Mouse (Mus musculus) E14TG2a.4 (cell line): ENCODE results near the gene Trib2.

Experiments used
- H3K27me3 ChIP-seq: 2 replicates; pipeline ENCODE4 v1.6.1; 2014; ENCODE audit warnings: low read length, control low read depth; ENCODE audit not compliant: insufficient read depth
- H3K36me3 ChIP-seq: 2 replicates; pipeline ENCODE4 v1.6.1; 2014; ENCODE audit warnings: low read length, control low read depth; ENCODE audit not compliant: insufficient read depth
- H3K4me1 ChIP-seq: replicated peaks from 2 replicates; pipeline ENCODE4 v1.6.1; 2014; ENCODE audit warnings: low read depth, low read length, control low read depth
- H3K4me3 ChIP-seq: replicated peaks from 2 replicates; pipeline ENCODE4 v1.5.1; 2014; ENCODE audit warnings: mild to moderate bottlenecking, low read length
- H3K9me3 ChIP-seq: 2 replicates; pipeline ENCODE4 v1.6.1; 2014; ENCODE audit warnings: low read length, control low read depth
- CTCF ChIP-seq: conservative IDR thresholded peaks from 2 replicates; pipeline ENCODE4 v1.5.1; 2014; ENCODE audit warnings: low read length
- NANOG ChIP-seq: IDR thresholded peaks from 2 replicates; pipeline ENCODE4 v1.6.1; 2014; ENCODE audit warnings: borderline replicate concordance, low read length, mixed read lengths
- POU5F1 ChIP-seq: IDR thresholded peaks from 2 replicates; pipeline ENCODE4 v1.6.1; 2014; ENCODE audit warnings: low read length, borderline replicate concordance

Gene Trib2

DNA sequence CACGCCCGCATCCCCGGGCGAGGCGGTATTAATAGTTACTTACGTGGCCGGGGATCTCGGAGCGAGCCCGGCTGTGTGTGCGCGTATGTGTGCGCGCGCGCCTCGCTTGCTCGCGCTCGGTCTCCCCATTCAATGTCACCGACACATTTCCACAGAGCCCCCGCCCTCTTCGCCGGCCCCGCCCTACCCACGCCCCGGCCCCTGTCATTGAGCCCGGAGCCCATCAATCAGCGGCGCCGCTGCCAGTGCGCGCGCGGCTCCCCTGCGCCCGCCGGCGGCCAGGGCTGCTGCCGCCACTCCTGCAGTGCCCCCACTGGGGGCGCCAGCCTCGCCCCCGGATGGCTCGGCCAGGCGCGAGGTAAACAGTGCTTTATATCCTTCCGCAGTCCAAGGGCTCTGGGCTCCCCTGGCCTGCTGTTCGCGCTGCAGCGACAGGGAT lies at the start of gene Trib2:
Gene Trib2 (minus strand): TSS at position 183 of the 439 bp plus-strand sequence.
- TF ChIP-seq POU5F1 = no peak
- TF ChIP-seq NANOG = no peak
- no peak for TF ChIP-seq CTCF

DNA sequence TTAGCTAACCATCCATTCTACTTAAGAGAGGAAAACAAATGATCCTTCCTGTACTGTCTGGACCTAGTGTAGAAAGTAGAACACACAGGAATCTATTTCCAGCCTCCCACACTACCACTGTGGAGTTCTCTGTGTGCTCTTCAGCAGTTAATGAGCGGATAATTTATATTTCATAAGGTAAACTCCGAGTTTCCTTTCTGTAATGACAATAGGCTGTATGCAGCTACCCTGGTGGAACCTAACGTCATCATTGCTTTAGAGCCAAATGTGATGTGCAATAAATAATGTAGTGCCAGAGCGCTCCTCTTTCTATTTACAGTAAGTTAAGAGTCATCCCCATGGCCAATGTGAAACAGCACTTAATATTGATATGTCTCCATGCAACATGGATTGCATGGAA lies 41.3 kb upstream of the Trib2 start:
- TF ChIP-seq CTCF = no peak
- no peak for TF ChIP-seq NANOG
- no peak for TF ChIP-seq POU5F1

More for the DNA sequence above, at the start of gene Trib2:
- H3K4me3 ChIP-seq = peak within 1 kb of the TSS; percentile 84
- H3K36me3 ChIP-seq = no peaks in the 10 kb centered on the region
- peaks cover 35% of the 10 kb centered on the region for H3K4me1 ChIP-seq
- no peaks in the 10 kb centered on the region for H3K9me3 ChIP-seq
- H3K27me3 ChIP-seq = peaks cover 51% of the 10 kb centered on the region

DNA sequence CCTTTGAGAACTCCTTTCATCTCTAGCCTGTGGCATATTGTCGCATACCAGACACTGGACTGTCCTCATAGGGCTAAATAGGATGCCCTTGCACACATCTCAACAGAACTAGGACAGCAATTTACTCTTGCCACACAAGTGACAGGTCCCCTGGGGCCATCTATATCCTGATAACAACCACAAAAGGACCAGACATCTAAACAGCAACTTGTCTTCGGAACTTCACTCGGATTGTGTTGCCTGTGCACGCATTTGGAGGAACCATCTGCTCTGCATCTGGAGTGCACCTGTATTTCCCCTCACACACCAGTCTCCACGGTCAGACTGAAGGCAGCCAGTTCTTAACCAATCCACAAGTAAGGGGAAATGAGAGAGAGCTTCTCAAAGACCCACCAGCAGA lies 39.2 kb upstream of the Trib2 start:
- Histone ChIP-seq H3K4me1 (peaks cover 20% of the 10 kb centered on the region), H3K27me3 (no peaks in the 10 kb centered on the region; the same call in 1 of the 2 replicates), H3K9me3 (no peaks in the 10 kb centered on the region; the same call in 1 of the 2 replicates), H3K4me3 (no peak overlapping the region), H3K36me3 (no peaks in the 10 kb centered on the region)
- TF ChIP-seq NANOG = no peak
- TF ChIP-seq POU5F1 = no peak
- no peak for TF ChIP-seq CTCF

More for the DNA sequence above, 41.3 kb upstream of the Trib2 start:
- Histone ChIP-seq H3K36me3 (no peaks in the 10 kb centered on the region), H3K27me3 (no peaks in the 10 kb centered on the region; the same call in 1 of the 2 replicates), H3K4me1 (peaks cover 4% of the 10 kb centered on the region), H3K4me3 (no peak overlapping the region), H3K9me3 (no peaks in the 10 kb centered on the region; the same call in 1 of the 2 replicates)

DNA sequence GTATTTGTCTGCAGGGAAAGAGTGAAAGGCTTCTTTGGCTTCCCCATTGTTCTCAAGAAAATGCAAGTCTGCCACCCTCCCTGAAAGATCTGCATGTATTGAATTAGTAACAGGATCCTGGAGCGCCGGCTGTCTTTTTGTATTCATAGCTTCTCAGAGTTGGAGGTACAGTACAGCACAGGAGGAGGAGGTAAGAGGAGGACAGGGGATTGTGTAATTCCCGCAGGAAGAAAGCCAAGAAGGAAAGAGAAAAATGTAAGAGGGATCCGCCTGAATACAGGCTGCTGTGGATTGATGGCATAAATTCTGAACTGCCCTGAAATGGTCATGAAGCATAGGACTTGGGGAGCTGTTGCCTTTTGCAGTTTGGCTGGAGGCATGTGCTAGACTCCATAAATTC lies 36.1 kb upstream of the Trib2 start:
- Histone ChIP-seq H3K27me3 (no peaks in the 10 kb centered on the region; the same call in 1 of the 2 replicates), H3K4me3 (no peak overlapping the region), H3K36me3 (no peaks in the 10 kb centered on the region), H3K4me1 (peaks cover 20% of the 10 kb centered on the region), H3K9me3 (no peaks in the 10 kb centered on the region; the same call in 1 of the 2 replicates)
- TF ChIP-seq NANOG (no peak; the same call in 1 of the 2 replicates), CTCF (no peak), POU5F1 (no peak)

DNA sequence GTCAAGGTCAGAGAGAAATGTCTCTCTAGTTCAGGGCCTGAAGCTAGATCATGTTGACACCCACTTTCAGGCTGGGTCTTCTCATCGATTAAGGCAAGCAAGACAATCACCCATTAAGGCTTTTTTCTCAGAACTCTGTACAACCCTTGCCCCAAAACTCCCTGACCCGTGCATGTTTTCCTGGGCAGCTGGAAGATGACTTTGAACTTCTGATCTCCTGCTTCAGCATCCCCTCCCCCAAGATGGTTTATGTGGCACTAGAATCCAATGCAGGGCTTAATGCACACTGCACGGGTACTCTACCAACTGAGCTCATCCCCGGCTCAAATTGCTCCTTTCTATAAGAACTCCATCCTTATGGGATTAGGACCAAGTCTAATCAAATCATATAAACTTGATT lies 35.3 kb upstream of the Trib2 start:
- no peak for TF ChIP-seq NANOG
- TF ChIP-seq POU5F1 = no peak
- TF ChIP-seq CTCF = no peak
- no peak overlapping the region for H3K4me3 ChIP-seq
- no peaks in the 10 kb centered on the region for H3K36me3 ChIP-seq
- H3K9me3 ChIP-seq = no peaks in the 10 kb centered on the region; the same call in 1 of the 2 replicates
- H3K27me3 ChIP-seq = no peaks in the 10 kb centered on the region; the same call in 1 of the 2 replicates
- peaks cover 20% of the 10 kb centered on the region for H3K4me1 ChIP-seq

DNA sequence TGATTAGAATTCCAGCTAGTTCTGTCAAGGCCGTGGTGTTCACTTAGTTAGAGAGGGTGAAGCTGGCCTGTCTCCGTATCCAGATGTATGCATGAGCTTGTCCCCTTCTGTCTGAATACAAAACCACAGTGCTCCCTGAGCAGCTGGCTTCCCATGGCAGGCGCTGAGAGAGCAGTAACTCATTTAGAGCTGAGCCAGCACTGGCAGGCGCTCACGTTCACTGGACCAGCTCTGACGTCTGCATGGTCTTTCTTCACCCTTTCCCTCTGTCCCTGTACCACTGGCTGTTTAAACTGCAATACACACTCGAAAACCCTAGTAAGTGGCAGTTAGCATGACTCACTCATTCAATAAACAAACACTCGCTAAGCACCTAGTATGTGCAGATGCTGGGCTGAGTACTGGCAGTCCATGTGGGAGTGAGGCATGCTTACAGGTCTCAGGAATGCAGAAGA lies 33.7 kb upstream of the Trib2 start:
- Histone ChIP-seq H3K27me3 (no peaks in the 10 kb centered on the region), H3K9me3 (no peaks in the 10 kb centered on the region; the same call in 1 of the 2 replicates), H3K36me3 (no peaks in the 10 kb centered on the region), H3K4me1 (peaks cover 20% of the 10 kb centered on the region), H3K4me3 (no peak overlapping the region)
- no peak for TF ChIP-seq CTCF
- TF ChIP-seq NANOG = no peak
- TF ChIP-seq POU5F1 = no peak

DNA sequence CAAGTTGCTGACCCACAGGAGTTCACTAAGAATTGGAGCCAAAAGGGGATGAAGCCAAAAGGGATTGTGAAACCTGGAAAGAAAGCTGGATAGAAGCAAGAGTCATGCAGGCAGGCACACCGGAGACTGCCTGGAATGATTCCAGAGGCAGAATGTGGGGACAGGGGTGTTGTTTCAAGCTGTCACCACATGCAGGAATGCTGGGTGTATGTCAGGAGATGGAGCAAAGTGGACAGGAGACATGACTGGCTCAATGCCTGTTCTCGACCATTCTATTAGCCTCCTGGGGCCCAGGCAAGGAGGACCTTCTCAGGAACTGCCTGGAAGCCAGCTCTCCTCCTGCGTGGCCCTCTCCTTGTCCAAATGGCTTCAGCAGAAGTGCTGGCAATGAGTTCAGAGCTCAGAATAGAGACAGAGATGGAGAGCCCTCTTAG lies 33.2 kb upstream of the Trib2 start:
- H3K36me3 ChIP-seq = no peaks in the 10 kb centered on the region
- peaks cover 20% of the 10 kb centered on the region for H3K4me1 ChIP-seq
- no peaks in the 10 kb centered on the region for H3K27me3 ChIP-seq
- no peak overlapping the region for H3K4me3 ChIP-seq
- H3K9me3 ChIP-seq = no peaks in the 10 kb centered on the region; the same call in 1 of the 2 replicates
- no peak for TF ChIP-seq NANOG
- TF ChIP-seq CTCF = no peak
- TF ChIP-seq POU5F1 = no peak

DNA sequence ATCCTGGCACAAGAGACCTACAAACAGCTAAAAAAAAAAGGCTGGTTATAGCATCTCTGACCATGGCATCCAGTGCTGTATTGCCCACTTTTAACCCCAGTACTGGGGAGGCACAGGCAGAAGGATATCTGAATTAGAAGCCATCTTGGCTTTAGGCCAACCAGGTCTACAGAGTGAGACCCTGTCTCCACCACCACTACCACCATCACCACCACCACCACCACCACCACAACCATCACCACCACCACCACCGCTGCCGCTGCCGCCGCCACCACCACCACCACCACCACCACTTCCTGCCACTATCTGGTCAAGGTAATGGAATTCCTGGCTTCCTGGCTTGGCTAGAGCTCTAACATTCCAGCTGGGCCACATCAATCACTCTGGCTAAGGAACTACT lies 31.7 kb upstream of the Trib2 start:
- Histone ChIP-seq H3K36me3 (no peaks in the 10 kb centered on the region), H3K4me3 (no peak overlapping the region), H3K9me3 (no peaks in the 10 kb centered on the region), H3K4me1 (peaks cover 20% of the 10 kb centered on the region), H3K27me3 (no peaks in the 10 kb centered on the region)
- TF ChIP-seq CTCF = no peak

DNA sequence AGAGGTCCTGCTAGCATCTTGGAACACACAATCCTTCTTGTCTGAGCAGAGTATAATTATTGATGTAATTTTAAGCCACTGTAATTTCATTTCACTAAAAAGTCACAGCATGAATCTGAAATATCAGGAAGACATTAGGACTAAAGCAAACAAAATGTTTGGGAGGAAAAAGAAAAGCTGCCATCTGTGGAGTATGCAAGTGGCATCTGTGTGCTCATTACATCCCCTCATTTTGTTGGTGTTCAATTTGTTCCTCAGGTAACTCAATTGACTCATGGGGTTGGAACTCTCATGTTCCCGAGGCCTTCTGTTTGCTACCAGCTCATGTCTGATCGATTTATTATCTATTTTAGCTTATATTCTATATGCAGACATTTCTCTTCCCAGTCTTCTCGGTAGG lies 28.0 kb upstream of the Trib2 start:
- Histone ChIP-seq H3K4me1 (no peaks in the 10 kb centered on the region), H3K36me3 (no peaks in the 10 kb centered on the region), H3K4me3 (no peak overlapping the region), H3K9me3 (no peaks in the 10 kb centered on the region), H3K27me3 (no peaks in the 10 kb centered on the region)
- TF ChIP-seq POU5F1 = no peak
- no peak for TF ChIP-seq CTCF
- TF ChIP-seq NANOG = no peak
